Mouse (Mus musculus) forebrain, embryonic 13.5 days (tissue): ENCODE measurements around the gene Rbms1. TPM values are rescaled to one million over a fixed set of nuclear protein-coding genes. Genes with fewer than 3 reads are reported as not detected.
"Not testable (repeated sequence)": the region's sequence is repeated elsewhere in the genome, so short reads cannot be mapped to it uniquely, and the experiment has no call there.

ENCODE experiments used
- ATAC-seq: fragments of 200-750 bp; cut with Nextera tagmentation; 2 replicates; pipeline ENCODE4 v1.8.0; 2017
- H3K27ac ChIP-seq: fragments of 300-500 bp; sonication (generic); 2 replicates; pipeline ENCODE4 v1.5.1; 2015; ENCODE audit warnings: inconsistent platforms, mild to moderate bottlenecking, moderate library complexity
- H3K27me3 ChIP-seq: fragments of 300-500 bp; sonication (generic); 2 replicates; pipeline ENCODE4 v1.6.1; 2015; ENCODE audit warnings: mild to moderate bottlenecking, inconsistent platforms
- H3K36me3 ChIP-seq: fragments of 300-500 bp; sonication (generic); 2 replicates; pipeline ENCODE4 v1.6.1; 2015; ENCODE audit warnings: mild to moderate bottlenecking, inconsistent platforms; ENCODE audit not compliant: poor library complexity, severe bottlenecking
- H3K4me1 ChIP-seq: fragments of 300-500 bp; sonication (generic); 2 replicates; pipeline ENCODE4 v1.6.1; 2015; ENCODE audit warnings: inconsistent platforms
- H3K4me2 ChIP-seq: fragments of 300-500 bp; sonication (generic); 2 replicates; pipeline ENCODE4 v1.6.1; 2015; ENCODE audit warnings: inconsistent platforms, mild to moderate bottlenecking, moderate library complexity
- H3K4me3 ChIP-seq: fragments of 300-500 bp; sonication (generic); 2 replicates; pipeline ENCODE4 v1.5.1; 2015; ENCODE audit warnings: mild to moderate bottlenecking, inconsistent platforms
- H3K9ac ChIP-seq: fragments of 300-500 bp; sonication (generic); 2 replicates; pipeline ENCODE4 v1.6.1; 2015; ENCODE audit warnings: mild to moderate bottlenecking, inconsistent platforms
- H3K9me3 ChIP-seq: fragments of 300-500 bp; sonication (generic); replicated peaks from 2 replicates; pipeline ENCODE4 v1.6.1; 2016; ENCODE audit warnings: inconsistent platforms
- WGBS: fragments of 180-500 bp; shearing (Covaris S2); methylation state at CpG from one replicate; pipeline ENCODE4 v1.1.7; 2015; 5-methylcytosine and 5-hydroxymethylcytosine counted together
- polyA plus RNA-seq: library from polyadenylated mRNA; unstranded; fragments of >200 nt; fragmentation: Nextera tagmentation; extraction: Ambion mirVana; gene quantifications from 2 replicates; pipeline ENCODE4 v1.2.1, GENCODE M21; 2015

Rbms1 gene
- polyA plus RNA-seq, 1 experiment from 2014 or later: 14.2 TPM

GRCm38 (mm10) chr2:60836237-60836636 lies 126.8 kb downstream of the Rbms1 start:
- 87% methylated on average over 7 of the region's 7 CpGs for WGBS
- no peak for ATAC-seq
- Histone ChIP-seq H3K27ac (no peak overlapping the region), H3K27me3 (0 out of 2 replicates have a peak, but pooled peaks cover 4% of the 10 kb centered on the region), H3K9me3 (no peaks in the 10 kb centered on the region), H3K4me1 (no peaks in the 10 kb centered on the region), H3K4me3 (no peak overlapping the region), H3K4me2 (no peak overlapping the region), H3K36me3 (no peaks in the 10 kb centered on the region), H3K9ac (no peak overlapping the region)

- Histone ChIP-seq H3K27ac (no peak overlapping the region), H3K36me3 (no peaks in the 10 kb centered on the region), H3K9me3 (no peaks in the 10 kb centered on the region), H3K4me1 (no peaks in the 10 kb centered on the region), H3K4me2 (no peak overlapping the region), H3K4me3 (no peak overlapping the region), H3K27me3 (0 out of 2 replicates have a peak, but pooled peaks cover 4% of the 10 kb centered on the region), H3K9ac (no peak overlapping the region)
- 71% methylated on average over 7 of the region's 7 CpGs for WGBS
- ATAC-seq: no peak
Measured at GRCm38 (mm10) chr2:60834293-60834692, 128.7 kb downstream of the Rbms1 start.

GRCm38 (mm10) chr2:60832254-60832653 lies 130.7 kb downstream of the Rbms1 start:
- WGBS: 55% methylated on average over 8 of the region's 8 CpGs
- no peak overlapping the region for H3K4me2 ChIP-seq
- H3K4me3 ChIP-seq: no peak overlapping the region
- no peak overlapping the region for H3K9ac ChIP-seq
- H3K4me1 ChIP-seq: no peaks in the 10 kb centered on the region
- 0 out of 2 replicates have a peak, but pooled peaks cover 4% of the 10 kb centered on the region for H3K27me3 ChIP-seq
- no peaks in the 10 kb centered on the region for H3K9me3 ChIP-seq
- no peaks in the 10 kb centered on the region for H3K36me3 ChIP-seq
- H3K27ac ChIP-seq: no peak overlapping the region
- no peak for ATAC-seq

GRCm38 (mm10) chr2:60830464-60830863 lies 132.5 kb downstream of the Rbms1 start:
- 44% methylated on average over 1 of the region's 1 CpGs for WGBS

GRCm38 (mm10) chr2:60828908-60829462 lies 134.0 kb downstream of the Rbms1 start:
- WGBS: 76% methylated on average over 10 of the region's 10 CpGs
- H3K4me3 ChIP-seq: no peak overlapping the region

More at GRCm38 (mm10) chr2:60830464-60830863, 132.5 kb downstream of the Rbms1 start:
- H3K4me2 ChIP-seq, H3K9ac ChIP-seq, ATAC-seq, H3K4me3 ChIP-seq, H3K27ac ChIP-seq, H3K4me1 ChIP-seq, H3K9me3 ChIP-seq, H3K36me3 ChIP-seq, H3K27me3 ChIP-seq: not testable (repeated sequence)

GRCm38 (mm10) chr2:60827152-60827428 lies 135.9 kb downstream of the Rbms1 start:
- Histone ChIP-seq H3K4me2 (no peak overlapping the region), H3K9ac (no peak overlapping the region), H3K27ac (no peak overlapping the region), H3K9me3 (no peaks in the 10 kb centered on the region), H3K4me3 (no peak overlapping the region), H3K27me3 (peaks cover 4% of the 10 kb centered on the region; the same call in 1 of the 2 replicates), H3K36me3 (no peaks in the 10 kb centered on the region), H3K4me1 (no peaks in the 10 kb centered on the region)
- no peak for ATAC-seq
- WGBS: 85% methylated on average over 5 of the region's 5 CpGs

More at GRCm38 (mm10) chr2:60828908-60829462, 134.0 kb downstream of the Rbms1 start:
- Histone ChIP-seq H3K9ac (no peak overlapping the region), H3K9me3 (no peaks in the 10 kb centered on the region), H3K36me3 (no peaks in the 10 kb centered on the region), H3K4me2 (no peak overlapping the region), H3K4me1 (no peaks in the 10 kb centered on the region), H3K27me3 (0 out of 2 replicates have a peak, but pooled peaks cover 4% of the 10 kb centered on the region), H3K27ac (no peak overlapping the region)
- no peak for ATAC-seq

GRCm38 (mm10) chr2:60826406-60827151 lies 136.4 kb downstream of the Rbms1 start:
- H3K4me2 ChIP-seq: no peak overlapping the region
- no peaks in the 10 kb centered on the region for H3K36me3 ChIP-seq
- ATAC-seq: no peak
- H3K4me3 ChIP-seq: no peak overlapping the region
- H3K9ac ChIP-seq: no peak overlapping the region
- no peaks in the 10 kb centered on the region for H3K9me3 ChIP-seq
- no peak overlapping the region for H3K27ac ChIP-seq
- WGBS: 89% methylated on average over 11 of the region's 11 CpGs
- H3K27me3 ChIP-seq: peaks cover 4% of the 10 kb centered on the region; the same call in 1 of the 2 replicates
- no peaks in the 10 kb centered on the region for H3K4me1 ChIP-seq

- Histone ChIP-seq H3K4me2 (no peak overlapping the region), H3K9me3 (no peaks in the 10 kb centered on the region), H3K4me1 (no peaks in the 10 kb centered on the region), H3K9ac (no peak overlapping the region), H3K27me3 (peaks cover 4% of the 10 kb centered on the region; the same call in 1 of the 2 replicates), H3K4me3 (no peak overlapping the region), H3K27ac (no peak overlapping the region), H3K36me3 (no peaks in the 10 kb centered on the region)
- WGBS: 86% methylated on average over 4 of the region's 4 CpGs
- ATAC-seq: no peak
Measured at GRCm38 (mm10) chr2:60825690-60826089, 137.3 kb downstream of the Rbms1 start.

GRCm38 (mm10) chr2:60821635-60822034 lies 141.4 kb downstream of the Rbms1 start:
- Histone ChIP-seq H3K4me2 (no peak overlapping the region), H3K36me3 (no peaks in the 10 kb centered on the region), H3K9ac (no peak overlapping the region), H3K9me3 (no peaks in the 10 kb centered on the region), H3K4me3 (no peak overlapping the region), H3K4me1 (peaks cover 4% of the 10 kb centered on the region; the same call in 1 of the 2 replicates), H3K27me3 (peaks cover 5% of the 10 kb centered on the region), H3K27ac (no peak overlapping the region)
- ATAC-seq: no peak
- WGBS: 93% methylated on average over 3 of the region's 3 CpGs

- Histone ChIP-seq H3K4me2 (no peak overlapping the region), H3K9me3 (no peaks in the 10 kb centered on the region), H3K36me3 (no peaks in the 10 kb centered on the region), H3K27me3 (peaks cover 15% of the 10 kb centered on the region), H3K9ac (no peak overlapping the region), H3K4me1 (peaks cover 4% of the 10 kb centered on the region; the same call in 1 of the 2 replicates), H3K27ac (no peak overlapping the region), H3K4me3 (no peak overlapping the region)
- 5% methylated on average over 2 of the region's 2 CpGs for WGBS
- no peak for ATAC-seq
Measured at GRCm38 (mm10) chr2:60818632-60819031, 144.4 kb downstream of the Rbms1 start.

GRCm38 (mm10) chr2:60816307-60816706 lies 146.7 kb downstream of the Rbms1 start:
- no peaks in the 10 kb centered on the region for H3K36me3 ChIP-seq
- H3K9ac ChIP-seq: no peak overlapping the region
- WGBS: 77% methylated on average over 2 of the region's 2 CpGs
- no peak for ATAC-seq
- H3K27ac ChIP-seq: no peak overlapping the region
- H3K27me3 ChIP-seq: peaks cover 34% of the 10 kb centered on the region
- no peak overlapping the region for H3K4me2 ChIP-seq
- H3K4me3 ChIP-seq: no peak overlapping the region
- no peaks in the 10 kb centered on the region for H3K9me3 ChIP-seq
- peaks cover 4% of the 10 kb centered on the region; the same call in 1 of the 2 replicates for H3K4me1 ChIP-seq

GRCm38 (mm10) chr2:60814788-60815187 lies 148.2 kb downstream of the Rbms1 start:
- Histone ChIP-seq H3K9ac (no peak overlapping the region), H3K4me1 (peaks cover 4% of the 10 kb centered on the region; the same call in 1 of the 2 replicates), H3K27ac (no peak overlapping the region), H3K27me3 (peaks cover 40% of the 10 kb centered on the region), H3K4me3 (no peak overlapping the region), H3K4me2 (no peak overlapping the region), H3K36me3 (no peaks in the 10 kb centered on the region), H3K9me3 (no peaks in the 10 kb centered on the region)
- 82% methylated on average over 6 of the region's 6 CpGs for WGBS
- no peak for ATAC-seq
